Mouse (Mus musculus): ENCODE measurements around the gene Gm6502. TPM values are rescaled to one million over a fixed set of nuclear protein-coding genes. Genes with fewer than 3 reads are reported as not detected.
"Not testable (repeated sequence)": the region's sequence is repeated elsewhere in the genome, so short reads cannot be mapped to it uniquely, and the experiment has no call there.

Gene Gm6502
- polyA plus RNA-seq (2012; rRNA removed) = not detected in 2 replicates

GRCm38 (mm10) chr5:94314135-94314534 lies at the start of gene Gm6502:
Gene Gm6502, plus strand, starts transcription at chr5:94314435.
- WGBS = no CpG with 5 or more reads among the region's 2 CpGs
- DNase-seq (ENCODE audit: low read depth, low spot score) = not testable (repeated sequence)

DNA sequence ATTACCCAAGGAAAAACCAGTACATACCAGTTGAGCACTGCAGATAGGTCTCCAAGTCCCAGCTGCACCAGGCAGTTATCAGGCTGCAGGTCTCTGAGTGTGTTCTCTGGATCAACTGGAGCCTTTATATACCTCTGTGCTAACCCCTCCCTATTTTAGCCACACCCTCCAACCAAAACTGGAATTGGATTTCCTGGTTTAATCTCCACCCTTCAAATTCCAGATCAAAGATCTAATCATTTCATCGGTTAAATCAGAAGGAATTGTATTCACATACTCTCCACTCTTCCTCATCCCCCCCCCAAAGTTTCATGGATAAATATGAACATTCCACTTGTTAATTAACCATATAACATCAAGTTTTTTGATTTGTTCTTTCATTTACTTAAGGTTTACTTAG lies 7.5 kb upstream of the Gm6502 start, which contains the start of gene A430089I19Rik:
Gene A430089I19Rik (minus strand): TSS at position 101 of the 400 bp plus-strand sequence.
- not testable (repeated sequence) for DNase-seq (ENCODE audit: low read depth, low spot score)
- WGBS = 84% methylated on average over 1 of the region's 1 CpGs

GRCm38 (mm10) chr5:94339449-94339848 lies 25.2 kb downstream of the Gm6502 start, which contains the start of gene AA792892:
Gene AA792892, plus strand, starts transcription at chr5:94339749.
- not testable (repeated sequence) for DNase-seq (ENCODE audit: low read depth, low spot score)
- WGBS = no CpG with 5 or more reads among the region's 2 CpGs

Other genes with a start within 250 kb of the Gm6502 start
- not detected in 2 replicates for gene BC061212, start 243.9 kb upstream of the Gm6502 start, polyA plus RNA-seq (2012; rRNA removed)
- gene Gm6351, start 238.1 kb upstream of the Gm6502 start, polyA plus RNA-seq (2012; rRNA removed) = not detected in 2 replicates
- not detected in 2 replicates for gene Gm3106, start 96.4 kb upstream of the Gm6502 start, polyA plus RNA-seq (2012; rRNA removed)
- gene A430089I19Rik, start 7.6 kb upstream of the Gm6502 start, polyA plus RNA-seq (2012; rRNA removed) = not detected in 2 replicates
- gene AA792892, start 25.3 kb downstream of the Gm6502 start, polyA plus RNA-seq (2012; rRNA removed) = not detected in 2 replicates
- gene Gm7682, start 131.3 kb downstream of the Gm6502 start, polyA plus RNA-seq (2012; rRNA removed) = not detected in 2 replicates
- gene Gm3139, start 211.9 kb downstream of the Gm6502 start, polyA plus RNA-seq (2012; rRNA removed) = not detected in 2 replicates

All from large intestine, adult 2 months (tissue).